Comparison of ENCODE assay signal across 8 mouse cellular contexts in the genomic region with DNA sequence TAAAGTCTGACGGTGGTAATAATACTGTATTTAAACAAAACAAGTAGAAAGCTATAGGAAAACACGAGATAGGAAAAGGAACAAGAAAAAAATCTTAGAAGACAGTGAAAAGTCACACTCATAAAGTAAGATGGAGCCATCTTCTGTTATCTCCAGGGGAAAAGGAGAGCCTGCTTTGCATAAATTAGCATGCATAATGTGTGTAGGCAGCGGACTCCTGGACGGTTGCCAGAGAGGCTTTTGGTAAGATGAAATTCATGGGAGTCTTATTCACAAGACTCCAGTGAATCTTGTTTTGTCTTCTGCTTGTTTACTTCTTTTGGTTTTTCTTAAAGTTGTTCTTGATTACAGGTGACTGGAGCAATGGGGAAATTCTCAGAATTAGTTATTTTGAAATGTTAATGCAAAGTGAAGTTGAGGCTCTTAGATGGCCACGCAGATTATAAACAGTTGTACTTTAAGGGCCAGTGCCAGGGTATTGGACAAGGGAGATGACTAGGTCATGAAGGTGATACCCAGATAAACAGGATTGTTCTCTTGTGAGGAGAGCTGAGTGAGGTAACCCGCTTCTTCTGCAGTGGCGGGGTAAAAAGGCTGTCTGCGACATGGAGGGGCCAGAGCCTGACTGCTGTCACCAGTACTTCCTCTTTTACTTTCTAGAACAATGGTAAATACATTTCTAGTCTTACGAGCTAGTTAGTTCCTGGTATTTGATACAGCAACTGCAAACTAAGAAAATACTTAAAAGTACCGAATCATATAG. TPM values are rescaled to one million over a fixed set of nuclear protein-coding genes. Genes with fewer than 3 reads are reported as not detected.
DNase-seq lines count a peak whose midpoint lies in the region; ATAC-seq and TF ChIP-seq lines count a peak whose summit lies in the region.

No protein-coding gene starts in this region.

- no peak overlapping the region for H3K9ac ChIP-seq in forebrain, embryonic 16.5 days (replicated peaks; ENCODE audit: low read depth, low read length)

- peak; percentile 10; the same call in 1 of the 2 replicates for TF ChIP-seq POLR2A in spleen, adult 2 months (IDR thresholded peaks at IDR 0.05; ENCODE audit: low read depth, low read length)

- TF ChIP-seq CTCF in spleen, adult 2 months (IDR thresholded peaks at IDR 0.05; ENCODE audit: extremely low read depth, insufficient read depth, insufficient read length, insufficient replicate concordance), result no peak

- H3K4me1 ChIP-seq in forebrain, embryonic 16.5 days (replicated peaks; ENCODE audit: control insufficient read depth, insufficient read depth, low read length), result peaks cover 6% of the 10 kb centered on the region
- H3K4me1 ChIP-seq in spleen, adult 2 months (ENCODE audit: control insufficient read depth, insufficient read depth, insufficient read length), result peaks cover 3% of the 10 kb centered on the region; the same call in 1 of the 2 replicates

- no peaks in the 10 kb centered on the region for H3K36me3 ChIP-seq in forebrain, embryonic 16.5 days (ENCODE audit: control insufficient read depth, insufficient read depth)
- no peaks in the 10 kb centered on the region for H3K36me3 ChIP-seq in spleen, adult 2 months (ENCODE audit: control insufficient read depth, insufficient read depth, low read length)

- intact Hi-C loops in left cerebral cortex, postnatal 36 days (cut with DNase I), result no loop called here

- peak; percentile 88 for ATAC-seq in forebrain, embryonic 16.5 days

- no peak overlapping the region for H3K4me2 ChIP-seq in forebrain, embryonic 16.5 days (ENCODE audit: low read length)

- no peak overlapping the region for H3K27ac ChIP-seq in forebrain, embryonic 16.5 days (ENCODE audit: low read length)
- H3K27ac ChIP-seq in spleen, adult 2 months (ENCODE audit: insufficient read depth, low read length), result peak overlapping the region; percentile 88

- H3K27me3 ChIP-seq in forebrain, embryonic 16.5 days (replicated peaks; ENCODE audit: control insufficient read depth, insufficient read depth, low read length), result no peaks in the 10 kb centered on the region
- no peaks in the 10 kb centered on the region for H3K27me3 ChIP-seq in spleen, adult 2 months (ENCODE audit: control insufficient read depth, insufficient read depth, low read length)

- no peak overlapping the region for H3K4me3 ChIP-seq in forebrain, embryonic 16.5 days (replicated peaks; ENCODE audit: low read length)
- peak overlapping the region; percentile 46; the same call in 1 of the 2 replicates for H3K4me3 ChIP-seq in spleen, adult 2 months (ENCODE audit: extremely low read depth, insufficient read depth, insufficient read length)

- peak; percentile 6 for DNase-seq in thymus, postnatal 0 days (ENCODE audit: low spot score)
- DNase-seq in thymus, adult 18-20 months, result no peak
- peak; percentile 60 to 68 for DNase-seq in left cerebral cortex, postnatal 36 days (ENCODE audit: low spot score in 2 of 2)
- DNase-seq in spleen, adult 2 months (ENCODE audit: low read depth in 1 of 2, low spot score in 2 of 2), result peak; percentile 38 to 53
- no peak for DNase-seq in thymus, postnatal 14 days
- DNase-seq in thymus, postnatal 36 days, result no peak
- DNase-seq in ovary, postnatal 10 days (ENCODE audit: low spot score), result no peak

- H3K9me3 ChIP-seq in forebrain, embryonic 16.5 days (ENCODE audit: control insufficient read depth, low read length), result no peaks in the 10 kb centered on the region

- WGBS in forebrain, embryonic 16.5 days, result 41% methylated on average over 10 of the region's 10 CpGs
- 41% methylated on average over 10 of the region's 10 CpGs for WGBS in spleen, adult 2 months

RNA-seq across cellular contexts. Expression of gene Ppm1l, which starts 57.1 kb away (rescaled TPM):
- 5.1 and 5.9 TPM in 2 replicates for polyA plus RNA-seq in thymus, postnatal 0 days (2015; fragmentation: Nextera tagmentation; extraction: Ambion mirVana)
- polyA plus RNA-seq in forebrain, embryonic 16.5 days (2015; fragmentation: Nextera tagmentation; extraction: Ambion mirVana), result 24.4 and 27.8 TPM in 2 replicates
- total RNA-seq in left cerebral cortex, postnatal 36 days (2021), result 10 to 100 TPM; 87.0 to 88.8 TPM
- polyA plus RNA-seq in spleen, adult 2 months (2012; rRNA removed), result 1.4 and 1.6 TPM in 2 replicates

Comparison
In these comparisons a context has a peak if more than half of its experiments do, and no peak if none do; other contexts are left out.
1. DNase-seq: peak in thymus, postnatal 0 days (single experiment), left cerebral cortex, postnatal 36 days (2 of 2) and spleen, adult 2 months (2 of 2); none in thymus, adult 18-20 months (0 of 2), thymus, postnatal 14 days (single experiment), thymus, postnatal 36 days (0 of 2) and ovary, postnatal 10 days (single experiment).